Mouse (Mus musculus): Measurements from ENCODE around the gene 1700016D06Rik.
"Not testable (repeated sequence)": the region's sequence is repeated elsewhere in the genome, so short reads cannot be mapped to it uniquely, and the experiment has no call there.

1700016D06Rik gene

DNA sequence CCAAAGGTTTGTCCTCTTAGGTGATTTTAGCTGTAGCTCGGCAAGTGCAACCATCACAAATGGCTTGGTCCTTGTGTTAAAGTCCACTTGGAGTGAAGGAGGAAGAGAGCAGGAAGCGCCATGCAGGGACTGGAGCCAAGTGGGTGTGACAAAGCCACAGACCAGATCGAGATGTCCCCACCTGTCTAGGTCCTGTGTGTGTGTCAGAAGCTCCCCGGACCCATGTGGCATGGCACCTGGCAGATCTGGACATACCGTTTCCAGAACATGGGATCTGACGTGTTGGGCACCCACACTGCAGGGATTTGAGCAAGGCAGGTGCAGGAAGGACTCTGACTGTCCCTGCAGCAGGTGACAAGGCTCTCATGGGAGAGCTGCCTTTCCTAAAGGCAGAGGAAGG lies 565 bp upstream of the 1700016D06Rik start:
- DNase-seq (ENCODE audit: low spot score in 2 of 2), result no peak

DNA sequence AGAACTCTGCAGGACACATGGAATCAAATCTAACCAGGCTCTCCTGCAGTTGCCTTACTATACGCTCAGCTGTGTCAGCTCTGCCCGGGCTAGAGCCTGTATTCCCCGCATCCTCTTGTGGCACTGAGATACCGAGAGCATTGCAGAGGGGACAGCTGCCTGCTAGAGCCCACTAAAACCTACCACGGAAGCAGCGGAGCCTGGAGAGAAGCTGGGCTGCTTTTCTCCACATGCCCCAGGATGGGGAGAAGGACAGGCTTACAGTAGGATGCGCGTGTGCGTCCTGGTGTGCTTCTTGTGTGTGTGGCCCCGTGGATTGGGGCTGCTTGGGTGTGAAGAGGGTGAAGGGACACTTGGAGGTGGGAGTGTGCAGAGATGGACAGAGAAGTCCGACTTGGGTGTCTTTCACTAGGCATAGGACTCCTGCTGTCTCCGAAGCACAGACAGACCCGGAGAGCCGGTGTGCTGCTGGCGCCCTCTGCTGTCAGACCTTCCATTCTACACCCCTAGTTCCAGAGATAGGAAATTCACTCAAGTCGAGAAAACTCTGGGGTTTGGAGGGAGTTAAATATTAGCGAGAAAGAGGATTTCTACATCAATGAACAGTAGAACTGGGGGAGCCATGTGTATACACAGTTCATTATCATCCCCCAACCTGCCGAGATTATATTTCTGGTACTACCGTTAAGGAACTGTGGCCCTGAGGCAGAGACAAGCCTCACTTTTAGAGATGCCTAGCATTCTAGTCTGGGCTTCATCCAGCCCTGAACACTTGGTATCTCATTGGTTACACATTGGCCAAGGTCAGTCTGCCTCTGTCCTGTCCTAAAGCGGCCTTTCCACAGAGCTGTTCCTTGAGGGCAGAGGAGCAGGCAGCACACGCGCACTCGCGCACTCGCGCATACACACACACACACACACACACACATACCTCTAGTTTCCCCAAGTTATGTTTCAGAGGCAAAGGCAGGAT lies 517 bp downstream of the 1700016D06Rik start:
- peak; percentile 86 to 87 for DNase-seq (ENCODE audit: low spot score in 2 of 2)

GRCm38 (mm10) chr8:11699442-11700001 lies 1.3 kb downstream of the 1700016D06Rik start:
- DNase-seq (ENCODE audit: low spot score in 2 of 2), result no peak

DNA sequence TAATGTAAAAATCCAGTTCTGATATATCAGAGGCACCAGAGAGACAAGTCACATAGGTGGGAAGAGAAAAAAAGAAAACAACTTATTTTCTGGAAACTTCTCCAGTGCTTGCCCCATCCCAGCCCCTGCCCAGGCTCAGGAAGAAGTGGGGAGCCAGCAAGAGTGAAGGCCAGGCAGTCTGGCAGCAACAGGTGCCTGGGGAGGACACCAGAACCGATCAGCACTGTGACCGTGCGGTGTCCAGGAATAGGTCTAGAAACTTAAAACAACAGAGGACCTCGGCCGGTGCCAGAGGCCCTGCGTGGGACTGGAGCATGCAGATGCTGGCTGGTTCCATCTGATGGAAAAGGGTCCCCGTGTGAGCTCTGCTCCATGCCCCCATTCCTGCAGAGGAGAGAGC lies 3.4 kb downstream of the 1700016D06Rik start:
- no peak for DNase-seq (ENCODE audit: low spot score in 2 of 2)

GRCm38 (mm10) chr8:11696176-11696575 lies 4.7 kb downstream of the 1700016D06Rik start:
- DNase-seq (ENCODE audit: low spot score in 2 of 2), result no peak

DNA sequence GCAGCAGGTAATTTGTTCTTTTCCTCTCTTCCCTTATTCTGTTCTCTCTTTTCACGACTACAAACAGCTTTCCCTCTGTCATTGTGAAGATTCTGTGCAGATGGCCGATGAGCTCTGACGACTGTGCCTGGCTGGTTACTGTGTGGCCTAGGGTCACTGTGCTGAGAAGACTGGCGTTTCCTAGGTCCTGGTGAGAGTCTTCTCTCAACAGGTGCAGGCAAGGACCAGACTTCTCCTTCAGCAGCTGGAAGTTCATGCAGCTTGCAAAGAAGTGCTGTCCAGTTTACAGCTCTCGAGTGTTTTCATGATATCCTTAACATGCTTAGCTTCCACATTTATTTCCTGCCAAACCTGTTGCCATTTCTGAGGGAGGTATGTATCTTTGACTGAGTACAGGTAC lies 6.9 kb downstream of the 1700016D06Rik start:
- no peak for DNase-seq (ENCODE audit: low spot score in 2 of 2)

DNA sequence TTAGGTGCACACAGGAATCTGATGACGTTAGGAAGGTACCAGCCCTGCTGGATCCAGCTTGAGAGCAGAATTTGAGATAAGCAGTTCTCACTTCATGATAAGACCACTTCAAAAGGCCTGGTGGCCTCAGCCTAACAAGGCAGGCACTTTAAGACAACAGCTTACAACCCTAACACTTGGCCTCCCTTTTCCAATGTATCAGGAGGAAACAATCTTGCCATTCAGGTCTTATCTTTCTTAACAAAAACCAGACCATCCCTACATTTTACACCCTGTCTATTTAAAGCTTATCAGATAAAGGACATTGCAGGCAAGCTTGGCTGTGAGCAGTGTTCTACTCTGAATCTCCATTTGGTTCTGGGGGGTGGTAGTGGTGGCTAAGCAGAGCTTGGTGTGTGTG lies 8.4 kb downstream of the 1700016D06Rik start:
- DNase-seq (ENCODE audit: low spot score in 2 of 2), result no peak

- no peak for DNase-seq (ENCODE audit: low spot score in 2 of 2)
Observed at GRCm38 (mm10) chr8:11691761-11692160, 9.1 kb downstream of the 1700016D06Rik start.

GRCm38 (mm10) chr8:11691284-11691683 lies 9.6 kb downstream of the 1700016D06Rik start:
- DNase-seq (ENCODE audit: low spot score in 2 of 2), result no peak

DNA sequence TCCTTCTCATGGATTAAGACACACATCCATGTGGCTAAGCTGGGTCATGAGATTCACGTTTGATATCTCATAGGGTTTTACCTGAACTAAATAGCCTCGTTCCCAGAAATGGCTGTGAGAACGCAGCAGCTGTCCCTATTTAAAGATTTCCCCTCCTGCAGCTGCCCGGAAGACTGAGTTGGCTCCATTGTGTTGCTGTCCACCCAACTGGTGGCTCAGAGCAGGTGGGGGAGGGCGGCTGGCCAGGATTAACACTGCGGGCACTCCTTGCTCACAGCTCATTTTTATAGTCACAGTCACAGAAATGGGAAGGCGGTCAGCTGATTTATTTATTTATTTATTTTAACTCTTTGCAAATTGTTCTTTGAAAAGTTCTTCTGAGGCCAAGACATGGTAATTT lies 10.9 kb downstream of the 1700016D06Rik start:
- no peak for DNase-seq (ENCODE audit: low spot score in 2 of 2)

DNA sequence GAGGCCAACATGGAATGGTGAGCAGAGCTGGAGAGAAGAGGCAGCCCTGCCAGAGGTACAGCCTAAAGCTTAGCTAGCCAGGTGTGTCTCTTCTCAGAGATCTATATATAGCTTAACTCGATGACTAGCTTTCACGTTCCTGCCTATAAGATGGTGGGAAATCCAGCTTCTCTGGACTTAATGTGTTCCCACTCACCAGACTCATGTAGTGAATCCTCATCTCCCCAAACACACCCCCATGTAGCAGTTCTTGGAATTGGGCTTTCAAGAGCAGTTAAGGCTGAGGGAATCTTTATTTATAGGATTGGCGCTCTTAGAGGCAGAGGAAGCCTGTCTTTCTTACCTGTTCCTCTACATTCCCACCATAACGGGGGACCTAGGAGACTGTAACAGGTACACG lies 13.6 kb downstream of the 1700016D06Rik start:
- no peak for DNase-seq (ENCODE audit: low spot score in 2 of 2)

- DNase-seq (ENCODE audit: low spot score in 2 of 2), result no peak
Observed at GRCm38 (mm10) chr8:11684558-11684957, 16.3 kb downstream of the 1700016D06Rik start.

- no peak for DNase-seq (ENCODE audit: low spot score in 2 of 2)
Observed at GRCm38 (mm10) chr8:11668308-11668707, 32.6 kb downstream of the 1700016D06Rik start.

DNA sequence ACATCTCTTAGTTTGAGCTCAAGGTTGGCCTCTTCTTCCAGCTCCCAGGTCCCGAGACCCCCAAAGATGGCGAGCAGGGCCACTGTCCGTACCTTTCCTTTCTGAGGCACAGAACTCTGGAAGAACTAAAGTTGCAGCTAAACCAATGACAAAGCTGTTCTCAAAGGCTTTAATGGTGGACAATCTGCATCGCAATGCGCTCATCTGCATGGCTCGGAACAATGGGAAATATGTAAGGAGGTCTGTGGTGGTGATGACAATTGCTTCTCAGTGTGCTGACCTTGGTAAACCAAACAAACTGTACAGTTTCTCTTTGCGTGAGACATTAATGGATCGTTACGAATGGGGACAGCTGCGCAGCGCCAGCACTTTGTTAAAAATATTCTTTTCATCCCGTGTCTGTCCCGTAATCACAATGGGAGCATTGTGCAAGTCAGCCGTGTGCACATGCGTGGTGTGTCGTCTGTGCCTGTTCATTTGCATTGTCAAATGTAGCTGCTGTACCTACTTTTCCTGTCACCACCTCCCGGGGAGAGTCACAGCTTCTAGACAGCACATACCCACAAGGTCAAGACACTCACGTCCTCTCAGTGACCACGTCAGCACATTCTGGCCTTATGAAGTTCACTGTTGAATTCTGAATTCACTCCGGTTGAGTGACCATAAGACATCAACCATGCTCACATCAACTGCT lies 34.7 kb downstream of the 1700016D06Rik start:
- not testable (repeated sequence) for DNase-seq (ENCODE audit: low spot score in 2 of 2)

DNA sequence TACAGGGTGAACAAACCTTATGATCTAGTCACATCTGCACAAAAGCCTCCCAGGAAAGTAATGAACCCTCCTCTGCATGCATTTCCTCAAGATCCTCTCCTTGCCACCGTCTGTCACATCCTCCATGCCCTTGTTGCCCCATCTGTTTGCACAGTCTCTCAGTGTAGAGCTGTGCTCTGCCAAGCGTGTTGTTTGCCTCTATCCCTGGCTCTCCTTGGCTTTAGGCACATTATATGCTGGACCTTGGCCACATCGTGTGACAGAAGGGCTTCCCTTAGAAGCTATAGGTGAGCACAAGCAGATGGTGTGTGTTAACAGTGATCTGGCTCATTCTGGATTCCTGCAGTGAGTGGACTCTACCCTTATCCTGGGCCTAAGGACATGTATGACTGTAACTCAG lies 38.9 kb downstream of the 1700016D06Rik start:
- DNase-seq (ENCODE audit: low spot score in 2 of 2), result no peak

DNA sequence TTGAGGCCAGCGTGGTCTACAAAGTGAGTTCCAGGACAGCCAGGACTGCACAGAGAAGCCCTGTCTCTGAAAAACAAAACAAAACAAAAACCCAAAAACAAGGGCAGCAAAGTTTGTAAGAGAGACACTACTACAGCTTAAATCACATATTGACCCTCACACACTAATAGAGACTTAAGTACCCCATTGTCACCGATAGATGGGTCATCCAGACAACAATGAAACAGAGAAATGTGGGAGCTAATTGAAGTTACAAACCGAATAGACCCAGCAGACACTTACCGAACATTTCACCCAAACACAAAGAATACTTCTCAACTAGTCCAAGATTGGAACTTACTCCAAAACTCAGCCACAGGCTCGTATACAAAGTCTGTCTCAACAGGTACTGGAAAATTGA lies 50.8 kb downstream of the 1700016D06Rik start:
- no peak for DNase-seq (ENCODE audit: low spot score in 2 of 2)

GRCm38 (mm10) chr8:11643123-11643522 lies 57.7 kb downstream of the 1700016D06Rik start:
- no peak for DNase-seq (ENCODE audit: low spot score in 2 of 2)

DNA sequence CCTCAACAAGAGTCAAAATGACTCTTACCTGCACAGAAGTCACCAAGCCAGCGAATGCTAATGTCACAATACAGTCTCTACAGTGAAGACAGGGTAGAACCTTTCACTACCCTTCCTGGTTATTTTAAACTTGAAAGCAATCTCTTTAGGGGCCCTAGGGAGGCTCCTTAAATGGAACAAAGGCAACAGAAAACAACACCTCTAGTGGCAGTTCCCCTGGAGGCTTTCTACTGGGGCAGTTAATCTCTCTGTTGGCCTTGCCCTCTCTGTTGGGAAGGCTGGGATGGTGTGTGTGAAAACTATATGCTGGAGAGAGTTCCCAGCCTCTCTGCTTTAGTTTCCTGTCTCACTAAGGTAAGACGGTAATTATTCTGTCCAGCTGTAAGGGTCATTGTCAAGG lies 60.3 kb downstream of the 1700016D06Rik start:
- DNase-seq (ENCODE audit: low spot score in 2 of 2), result no peak

DNA sequence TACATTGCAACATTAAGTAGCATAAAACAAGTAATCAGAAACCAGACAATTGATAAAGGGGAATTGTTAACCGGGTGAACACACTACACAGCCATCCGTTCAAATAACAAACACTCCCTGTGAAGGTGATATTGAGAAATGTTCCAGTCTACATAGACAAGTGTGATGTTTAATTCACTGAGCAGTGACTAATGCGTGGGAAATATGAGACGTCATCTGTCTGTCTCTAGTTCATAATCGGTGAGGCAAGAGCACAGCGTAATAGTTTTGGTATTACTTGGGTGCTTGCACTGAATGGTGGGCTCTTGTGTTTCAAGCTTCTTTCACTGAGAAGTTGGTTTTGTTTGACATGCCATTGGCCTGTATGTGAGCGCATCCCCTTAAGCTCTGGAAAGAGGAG lies 63.3 kb downstream of the 1700016D06Rik start:
- DNase-seq (ENCODE audit: low spot score in 2 of 2), result no peak

DNA sequence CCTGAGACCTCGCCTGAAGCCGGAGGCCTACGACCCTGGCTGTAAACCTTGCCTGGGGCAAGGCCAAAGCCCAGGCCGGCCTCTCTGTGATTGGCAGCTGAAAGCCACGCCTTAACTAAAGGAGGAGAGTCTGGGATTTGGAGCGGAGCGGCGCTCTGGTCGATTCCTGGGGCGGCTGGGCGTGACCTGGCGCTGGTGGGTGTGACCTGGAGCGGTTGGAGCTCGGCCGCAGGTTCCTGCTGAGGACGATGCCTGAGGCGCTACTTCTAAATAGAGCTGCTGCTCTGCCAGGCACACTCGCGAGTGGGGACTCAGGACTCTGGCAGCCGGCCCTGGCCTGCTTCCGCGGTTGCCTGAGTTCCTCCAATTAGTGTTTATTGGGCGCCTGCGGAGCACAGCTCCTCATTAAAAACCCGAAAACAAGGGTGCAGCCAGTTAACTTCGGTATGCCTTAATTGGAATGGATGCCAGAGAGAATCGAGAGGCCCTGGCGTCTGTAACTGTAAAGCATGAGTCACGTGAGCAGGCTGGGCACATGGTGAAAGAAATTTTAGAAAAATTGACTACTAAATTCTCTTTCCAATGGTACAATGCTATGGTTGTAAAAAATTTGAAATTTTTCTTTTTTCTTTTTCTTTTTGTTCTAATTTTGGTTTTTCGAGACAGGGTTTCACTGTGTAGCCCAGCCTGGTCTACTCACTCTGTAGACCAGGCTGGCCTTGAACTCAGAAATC lies 64.4 kb downstream of the 1700016D06Rik start:
- peak; percentile 67 to 82 for DNase-seq (ENCODE audit: low spot score in 2 of 2)

GRCm38 (mm10) chr8:11635611-11636081 lies 65.2 kb downstream of the 1700016D06Rik start, which contains the start of gene Ankrd10:
Gene Ankrd10 (minus strand): TSS chr8:11635757.
- DNase-seq (ENCODE audit: low spot score in 2 of 2), result peak; percentile 94

Data from frontal cortex, postnatal 36 days (tissue).